Mouse (Mus musculus): ENCODE measurements at regions not wholly inside any gene's neighbourhood (a gene's known extent, or its start where the extent isn't known, plus 50 kb on each side); places are given as distances from the start of the nearest gene placed in this dataset.

DNA sequence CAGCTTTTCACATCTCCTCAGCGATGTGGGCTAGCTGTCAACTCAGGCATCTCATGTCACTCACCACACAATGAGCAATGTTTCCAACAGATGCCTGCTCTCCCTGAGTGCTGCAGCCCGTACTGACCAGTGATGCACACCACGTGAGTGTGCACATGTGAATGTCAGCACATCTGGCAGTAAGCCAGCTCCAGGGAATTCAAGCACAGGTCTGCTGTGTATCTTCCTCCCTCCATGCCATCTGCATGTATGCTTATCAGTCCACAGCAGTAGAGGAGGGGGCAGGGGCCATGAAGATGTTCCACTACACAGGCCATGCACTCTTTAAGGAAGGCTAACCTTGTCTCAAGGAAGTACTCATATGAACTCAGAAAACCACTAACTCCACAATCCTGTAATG lies 183.2 kb downstream of the Clic5 start:
- TF ChIP-seq CTCF (IDR thresholded peaks at IDR 0.05; ENCODE audit: low read depth) = no peak
- TF ChIP-seq EP300 (IDR thresholded peaks at IDR 0.05; ENCODE audit: low read depth) = no peak
